Mouse (Mus musculus) induced T-regulatory cell, adult 2 months (primary cell): Measurements from ENCODE around the gene Usp38.
"Not testable (repeated sequence)": the region's sequence is repeated elsewhere in the genome, so short reads cannot be mapped to it uniquely, and the experiment has no call there.

Experiments
- DNase-seq: peaks from one replicate; pipeline ENCODE4 v3.0.0-alpha.2; 2012; ENCODE audit warnings: low read depth

The Usp38 gene

DNA sequence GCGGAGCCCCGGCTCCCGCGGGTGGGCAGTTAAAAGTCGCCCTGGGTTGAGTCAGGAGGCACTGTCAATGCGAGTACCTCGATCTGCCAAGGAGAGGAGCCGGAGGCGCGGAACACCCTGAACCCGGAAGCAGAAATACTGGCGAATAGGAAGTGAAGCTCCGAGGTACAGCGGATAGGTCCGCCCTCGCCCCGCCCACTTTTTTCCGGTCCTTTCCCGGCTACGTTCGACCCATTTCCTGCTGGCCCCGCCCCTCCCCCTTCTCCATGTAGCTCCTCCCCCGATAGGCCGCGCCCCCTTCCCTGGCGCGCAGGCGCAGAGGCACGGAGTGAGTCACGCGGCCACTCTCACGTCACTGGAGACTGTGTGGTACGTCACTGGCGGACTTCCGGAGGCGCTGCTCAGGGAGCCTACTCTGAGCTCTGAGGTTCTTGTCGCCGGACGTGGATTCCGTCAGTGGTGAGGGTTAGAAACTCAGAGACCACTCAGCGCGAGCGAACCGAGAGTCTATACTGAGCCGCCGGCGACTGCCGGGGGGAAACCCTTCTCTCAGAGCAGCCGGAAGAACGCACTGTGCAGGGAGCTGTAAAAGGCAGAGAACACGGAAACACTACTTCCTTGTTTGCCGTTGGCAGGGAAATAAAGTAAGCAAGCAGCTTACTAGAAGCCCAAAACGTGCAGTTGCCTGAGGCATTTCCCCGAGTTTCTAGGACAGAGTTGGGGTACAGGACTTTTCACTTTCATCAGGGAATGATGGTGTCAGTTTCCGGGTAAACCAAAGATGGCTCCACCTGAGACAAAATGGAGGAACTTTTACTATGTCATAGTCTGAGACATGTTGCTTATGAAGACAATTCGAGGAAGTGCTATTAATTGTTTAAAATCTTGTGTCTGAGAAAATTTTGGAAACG is at the start of gene Usp38:
Gene Usp38 (minus strand): TSS at position 140 of the 911 bp plus-strand sequence.
- peak; percentile 99 for DNase-seq

DNA sequence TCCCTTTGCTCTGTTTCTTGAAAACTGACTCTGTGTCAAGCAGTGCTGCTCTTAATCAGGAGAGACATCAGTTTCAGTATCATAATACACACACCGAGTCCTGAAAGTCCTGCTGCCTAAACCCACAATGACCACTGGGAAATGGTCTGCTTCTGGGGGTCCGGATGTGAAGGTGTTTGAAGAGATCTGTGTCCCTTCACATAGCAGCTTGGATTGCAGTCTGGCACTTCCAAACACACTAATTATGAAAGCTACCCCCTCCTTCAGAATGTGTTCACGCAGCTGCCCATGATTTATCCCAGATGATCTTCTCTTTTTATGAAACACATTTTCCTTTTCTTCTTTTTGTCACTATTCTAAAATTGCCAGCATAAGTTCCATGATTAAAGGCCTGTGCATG is 47.8 kb upstream of the Usp38 start:
- no peak for DNase-seq

DNA sequence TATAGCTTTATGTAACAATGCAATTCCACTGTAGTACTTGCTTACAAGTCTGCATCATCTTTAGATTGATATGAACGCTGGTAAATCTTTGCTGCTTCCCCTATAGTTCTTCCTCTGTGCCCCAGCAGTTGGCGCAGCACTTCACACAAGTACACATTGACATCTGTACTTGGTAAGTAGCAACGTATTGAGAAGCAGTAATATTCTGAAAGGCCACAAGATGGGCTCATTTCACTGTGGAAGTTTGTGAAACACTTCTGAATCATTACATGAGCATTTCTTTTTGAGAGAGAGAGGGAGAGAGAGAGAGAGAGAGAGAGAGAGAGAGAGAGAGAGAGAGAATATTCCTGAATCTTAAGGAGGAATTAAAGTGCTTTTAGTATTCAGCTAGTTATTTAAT is 47.2 kb upstream of the Usp38 start:
- DNase-seq, result peak; percentile 46

DNA sequence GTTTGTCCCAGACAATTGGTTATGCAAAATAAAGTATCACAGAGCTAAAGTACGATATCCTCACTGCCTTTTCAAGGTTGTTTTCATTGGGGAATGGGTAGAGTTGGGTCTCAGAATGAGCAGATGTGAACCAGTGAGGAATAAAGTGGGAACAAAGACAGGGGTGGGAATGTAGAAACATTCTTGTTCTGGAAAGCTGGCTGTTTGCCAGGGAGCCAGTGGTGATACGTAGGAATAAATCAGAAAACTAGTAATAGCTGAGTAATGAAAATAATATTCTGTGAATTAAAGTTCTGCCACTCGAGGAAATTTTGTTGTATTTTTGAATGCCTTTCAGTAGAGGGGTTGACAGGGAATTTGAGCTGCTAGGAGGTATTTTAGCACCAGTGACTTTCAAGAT is 29.5 kb upstream of the Usp38 start:
- DNase-seq, result no peak

DNA sequence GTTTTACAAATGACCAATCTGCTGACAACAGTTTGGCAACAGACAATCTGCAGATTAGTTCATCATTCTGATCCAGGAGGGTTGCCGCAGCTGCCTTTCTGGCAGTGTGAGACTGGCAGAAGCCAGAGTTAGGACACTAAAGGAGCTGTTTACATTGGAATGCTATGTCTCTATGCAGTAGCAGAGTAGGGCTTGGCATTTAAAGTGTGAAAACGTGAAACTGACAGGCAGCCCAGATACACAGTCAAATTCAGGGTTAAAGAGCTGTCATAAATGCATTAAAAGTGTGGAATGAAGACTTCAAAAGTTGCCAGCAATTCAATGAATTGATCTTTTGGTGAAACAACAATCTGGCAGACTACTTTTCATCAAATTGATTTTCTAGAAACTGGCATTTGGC is 13.3 kb upstream of the Usp38 start:
- DNase-seq, result no peak

DNA sequence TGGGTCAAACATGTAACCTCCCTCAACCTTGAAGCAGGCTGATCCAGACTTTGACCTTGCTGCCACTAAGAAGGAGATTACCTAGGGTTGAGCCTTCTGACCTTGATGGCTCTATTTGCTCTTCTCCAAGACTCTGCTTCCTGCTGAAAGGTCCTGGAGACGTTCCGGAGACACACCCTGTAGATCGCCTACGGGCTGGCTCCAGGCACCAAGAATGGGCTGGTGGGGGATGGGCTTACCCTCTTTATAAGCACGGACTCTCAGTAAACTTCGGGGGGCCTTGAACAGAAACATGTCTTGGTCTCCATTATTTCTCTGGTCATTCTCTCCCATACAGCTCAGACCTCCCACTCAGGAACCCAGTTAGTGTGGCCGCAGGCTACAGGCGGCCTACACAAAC is 2.8 kb upstream of the Usp38 start:
- DNase-seq, result not testable (repeated sequence)

DNA sequence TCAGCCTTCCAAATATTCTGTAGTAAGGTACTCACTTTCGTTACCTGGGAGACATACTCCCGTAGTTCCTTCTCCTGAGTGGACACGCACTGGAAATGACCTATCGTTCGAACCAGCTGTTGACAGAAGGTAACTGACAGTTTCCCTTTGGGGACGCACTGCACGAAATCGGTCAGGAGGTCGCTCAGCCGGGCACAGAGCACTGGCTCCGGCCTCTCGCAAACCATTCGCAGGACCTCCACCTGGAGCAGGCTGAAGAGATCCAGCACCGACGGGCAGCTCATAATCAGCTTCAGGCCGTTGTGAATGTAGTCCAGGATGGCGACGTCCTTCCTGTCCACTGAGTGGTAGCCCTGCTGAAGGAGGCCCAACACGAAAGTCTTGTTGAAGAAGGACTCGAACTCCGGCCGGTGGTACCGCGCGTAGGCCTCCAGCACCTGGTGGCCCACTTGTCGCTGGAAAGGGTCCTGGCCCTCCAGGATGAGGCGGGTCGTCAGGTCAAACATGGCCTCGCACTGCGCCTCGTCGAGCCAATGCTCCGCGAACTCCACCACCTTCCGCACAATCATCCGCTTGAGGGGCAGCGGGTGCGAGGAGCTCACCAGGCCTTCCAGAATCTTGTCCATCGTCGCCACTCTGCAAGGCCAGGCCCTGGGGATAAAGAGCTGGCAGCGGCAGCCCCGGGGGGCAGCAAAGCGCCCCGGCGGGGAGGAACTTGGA is 757 bp downstream of the Usp38 start:
- DNase-seq, result no peak

DNA sequence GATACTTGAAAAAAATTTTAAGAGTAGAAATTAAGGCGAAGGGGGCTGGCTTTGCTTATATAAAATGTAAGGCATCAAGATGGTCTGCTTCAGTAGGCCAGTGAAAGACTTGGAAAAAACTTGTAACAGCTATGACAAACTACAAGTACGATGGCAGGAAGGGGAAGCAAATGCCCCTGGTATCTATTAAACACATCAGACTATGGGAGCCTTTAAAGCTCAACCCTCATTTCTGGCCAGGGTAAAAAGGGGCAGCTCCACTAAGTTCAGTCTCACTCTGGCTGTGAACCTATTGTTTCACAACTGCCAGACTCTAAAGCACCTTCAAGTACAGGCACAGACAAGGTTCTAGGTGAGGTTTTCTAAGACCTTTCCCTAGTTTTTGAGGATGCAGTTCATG is 2.0 kb downstream of the Usp38 start:
- peak; percentile 62 for DNase-seq

DNA sequence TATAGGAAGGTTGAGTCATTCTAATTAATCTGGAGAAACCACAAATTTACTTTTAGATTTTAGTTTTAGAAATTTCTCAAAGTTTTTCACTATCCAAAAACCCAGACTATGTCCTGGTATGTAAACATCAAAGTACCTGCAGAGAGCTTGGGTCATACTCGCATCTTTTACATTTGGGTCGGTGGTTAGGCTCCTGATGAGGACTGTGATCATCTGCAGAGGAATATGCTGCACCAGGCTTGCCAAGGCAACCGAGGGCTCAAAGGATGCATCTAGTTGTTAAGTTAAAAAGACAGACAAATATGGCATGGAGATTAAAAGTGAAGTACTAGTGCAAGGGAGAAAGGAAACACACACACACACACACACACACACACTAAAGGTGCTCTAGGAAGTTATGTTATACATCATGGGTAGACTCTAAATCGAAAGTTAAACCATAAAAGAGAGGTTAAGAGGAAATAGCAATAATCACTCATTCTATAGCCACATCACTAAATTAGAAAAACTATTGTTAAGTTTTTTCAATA is 2.6 kb downstream of the Usp38 start:
- DNase-seq, result peak; percentile 76

DNA sequence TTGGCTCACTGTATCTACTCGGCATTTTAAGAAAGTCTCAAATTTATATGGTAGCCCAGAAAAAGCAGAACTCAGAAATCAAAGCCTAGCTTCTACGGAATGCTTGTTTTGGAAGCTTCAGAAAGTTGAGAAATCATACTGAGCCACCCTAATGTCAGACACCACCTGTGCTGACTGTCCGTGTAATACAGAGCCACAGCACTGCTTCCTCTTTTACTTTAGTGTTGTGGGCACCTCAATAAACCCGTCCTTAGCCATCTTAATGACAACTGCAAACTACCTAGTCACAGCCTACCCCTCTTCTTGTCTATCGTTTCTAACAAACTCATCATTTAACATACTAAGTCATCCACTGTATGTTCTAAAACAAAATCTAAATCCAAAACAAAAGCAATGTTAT is 4.3 kb downstream of the Usp38 start:
- DNase-seq, result no peak

DNA sequence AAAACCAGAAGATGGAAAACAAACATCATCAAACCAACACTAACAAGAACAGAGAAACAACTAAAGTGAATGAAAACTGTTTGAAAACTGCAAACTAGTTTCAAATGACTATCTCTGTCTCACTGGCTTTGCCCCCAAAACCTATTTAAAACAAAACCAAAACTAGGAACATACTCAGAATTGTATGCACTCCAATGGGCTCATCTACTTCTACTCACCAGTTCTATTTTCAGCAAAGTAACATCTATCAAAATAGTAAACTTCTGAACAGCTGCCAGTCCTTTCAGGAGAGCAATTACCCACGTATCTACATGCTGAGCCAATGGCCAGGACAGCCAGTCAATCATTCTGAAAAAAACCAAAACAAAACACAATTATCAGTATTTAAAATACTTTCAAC is 9.6 kb downstream of the Usp38 start:
- DNase-seq, result no peak

DNA sequence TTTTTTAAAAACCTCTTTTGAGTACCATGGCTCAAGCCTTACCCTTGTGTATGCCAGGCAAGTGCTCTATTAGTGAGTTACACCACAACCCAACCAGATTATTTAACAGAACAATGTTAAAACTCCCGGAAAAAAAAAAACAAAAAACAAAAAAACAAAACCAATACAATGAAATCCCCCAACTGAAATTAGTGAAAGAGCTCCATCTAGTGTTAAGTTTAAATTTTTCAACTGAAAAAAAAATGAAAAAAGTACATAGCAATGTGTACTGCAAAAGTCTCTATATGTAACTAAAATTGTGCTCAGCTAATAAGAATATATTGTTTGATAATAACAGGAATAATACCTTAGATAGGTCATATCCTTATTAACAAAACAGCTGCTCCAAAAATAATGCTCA is 18.1 kb downstream of the Usp38 start:
- peak; percentile 57 for DNase-seq

DNA sequence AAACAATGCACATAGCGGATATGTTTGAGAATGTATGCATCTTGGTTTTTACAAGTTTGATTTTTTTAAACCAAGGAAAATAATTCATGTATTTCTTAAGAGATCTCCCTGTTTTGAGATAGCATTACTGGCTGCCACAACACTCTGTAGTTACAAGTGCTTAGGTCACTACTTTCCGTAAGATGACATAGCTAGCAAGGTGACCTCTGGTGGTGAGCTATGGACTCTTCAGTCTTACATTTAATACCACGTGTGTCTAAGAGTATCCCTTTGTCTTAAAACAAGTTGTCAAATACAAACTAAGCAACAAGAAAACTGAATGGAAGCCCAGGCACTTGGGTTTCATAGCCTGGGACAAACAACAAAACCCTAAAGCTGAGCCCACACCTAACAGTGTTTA is 22.8 kb downstream of the Usp38 start:
- no peak for DNase-seq

DNA sequence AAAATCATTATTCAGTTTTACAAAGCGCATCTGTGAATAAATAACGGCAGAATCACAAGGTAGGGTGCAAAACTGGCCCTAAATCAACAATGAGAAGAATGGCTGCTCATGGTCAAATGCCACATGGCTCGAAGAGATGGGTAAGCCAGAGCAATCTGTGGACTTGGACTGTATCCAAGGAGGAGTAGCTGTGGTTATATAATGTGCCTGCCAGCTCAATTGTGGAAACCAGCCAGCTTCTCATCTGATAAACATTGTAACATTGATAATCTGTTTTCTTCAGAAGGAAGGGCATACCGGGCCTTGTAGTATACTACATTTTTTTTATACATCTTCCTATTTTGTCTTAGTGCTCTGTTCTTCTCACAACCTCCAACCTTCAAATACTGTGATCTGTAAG is 31.9 kb downstream of the Usp38 start:
- no peak for DNase-seq

DNA sequence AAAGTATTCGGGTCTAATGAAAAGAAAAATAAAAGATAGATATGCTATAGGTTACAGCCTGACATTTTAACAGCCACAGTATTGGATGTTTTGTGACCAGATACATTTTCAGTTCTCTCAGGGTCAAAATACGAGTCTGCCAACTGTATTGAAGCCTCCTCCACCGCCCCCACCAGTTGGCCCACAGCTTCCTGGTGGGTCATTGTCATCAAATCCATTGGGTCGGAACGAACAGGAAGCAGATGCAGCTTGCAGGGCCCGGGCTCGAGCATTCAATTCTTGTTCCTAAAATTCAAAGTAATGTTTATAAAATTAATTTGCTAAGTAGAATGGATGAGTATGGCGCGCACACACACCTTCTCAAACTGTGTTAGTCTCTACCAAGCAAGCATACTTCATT is 33.0 kb downstream of the Usp38 start:
- no peak for DNase-seq

DNA sequence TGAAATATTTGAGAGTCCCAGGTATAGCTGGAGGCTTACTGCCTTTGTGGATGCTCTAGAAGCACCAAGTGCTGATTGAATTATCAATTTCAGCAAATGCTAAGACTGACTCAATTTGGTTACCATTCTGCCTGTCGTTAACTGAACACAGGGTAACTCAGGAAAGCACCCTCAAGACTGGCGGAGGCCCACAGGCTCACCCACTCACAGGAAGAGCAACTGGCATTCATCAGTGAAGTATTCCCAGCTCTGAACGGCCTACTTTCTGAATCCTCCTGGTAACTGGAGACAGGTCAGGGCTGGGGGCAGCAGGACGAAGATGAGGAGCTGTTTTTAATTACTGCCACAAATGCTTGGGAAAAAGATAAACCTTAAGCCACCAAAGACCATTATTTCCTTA is 34.7 kb downstream of the Usp38 start:
- no peak for DNase-seq

DNA sequence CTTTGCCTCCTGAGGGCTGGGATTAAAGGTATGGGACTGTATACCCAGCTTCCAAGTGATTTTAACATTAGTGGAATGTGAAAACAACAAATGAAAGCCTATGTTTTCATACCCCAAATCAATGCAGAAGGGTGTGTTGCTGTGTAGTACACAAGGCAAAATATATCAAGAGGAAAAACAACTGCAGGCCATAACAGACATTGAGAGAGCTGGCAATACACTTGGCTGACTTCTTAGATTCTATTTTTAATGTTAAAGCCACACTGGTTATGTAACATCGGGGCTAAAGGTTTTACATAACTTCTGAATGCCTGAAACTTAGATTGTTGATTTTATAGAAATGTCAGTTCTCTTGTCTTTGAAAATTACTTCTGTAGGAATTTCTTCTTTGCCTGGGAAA is 37.5 kb downstream of the Usp38 start:
- no peak for DNase-seq

DNA sequence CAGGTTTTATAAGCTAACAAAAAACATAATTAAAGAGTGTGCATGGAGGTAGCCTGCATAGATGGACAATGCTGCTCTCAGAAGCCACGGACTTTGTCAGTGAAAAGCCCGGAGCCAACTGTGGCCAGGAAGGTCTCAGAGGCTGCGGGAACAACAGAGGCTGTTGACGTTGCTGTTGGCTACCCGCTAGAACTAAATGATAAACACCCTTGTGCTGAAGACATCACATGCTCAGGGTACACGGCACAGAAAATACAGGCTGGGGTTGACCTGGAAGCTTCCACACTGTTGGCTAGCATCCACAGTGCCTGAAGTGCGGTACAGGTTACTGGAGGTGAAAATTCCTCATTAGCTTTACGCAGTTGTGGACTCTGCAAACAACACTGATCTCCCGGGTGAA is 43.6 kb downstream of the Usp38 start:
- DNase-seq, result no peak

DNA sequence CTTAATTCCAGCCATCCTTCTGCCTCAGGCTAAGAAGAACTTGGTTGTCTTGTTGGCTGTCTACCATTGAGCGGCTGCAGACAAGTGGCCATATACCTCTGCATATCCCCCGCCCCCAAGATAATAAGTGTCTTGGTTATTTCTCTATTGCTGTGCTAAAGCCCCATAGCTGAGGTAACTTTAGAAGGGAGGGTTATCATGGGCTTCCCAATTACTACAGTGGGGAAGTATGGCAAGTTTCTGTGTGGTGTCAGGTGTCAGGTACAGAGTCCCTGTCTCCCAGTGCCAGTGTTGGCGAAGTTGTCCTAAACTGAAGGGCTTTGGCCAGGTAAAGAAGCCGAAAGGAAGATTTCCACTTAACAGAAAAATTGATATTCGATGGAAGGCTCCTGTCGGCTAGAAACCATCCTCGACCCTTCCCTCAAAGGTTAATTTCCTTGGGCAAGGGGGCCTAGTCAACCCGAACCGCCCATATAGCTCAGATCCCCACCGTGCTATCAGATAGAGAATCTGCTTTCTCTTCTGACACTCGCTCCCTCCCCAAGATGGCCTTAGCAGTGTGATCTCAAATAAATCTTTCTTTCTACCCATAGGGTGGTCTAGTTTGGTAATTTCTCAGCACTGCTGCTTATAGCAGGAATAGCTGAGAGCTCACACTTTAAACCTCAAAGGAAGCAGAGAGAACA is 44.6 kb downstream of the Usp38 start:
- DNase-seq, result no peak

DNA sequence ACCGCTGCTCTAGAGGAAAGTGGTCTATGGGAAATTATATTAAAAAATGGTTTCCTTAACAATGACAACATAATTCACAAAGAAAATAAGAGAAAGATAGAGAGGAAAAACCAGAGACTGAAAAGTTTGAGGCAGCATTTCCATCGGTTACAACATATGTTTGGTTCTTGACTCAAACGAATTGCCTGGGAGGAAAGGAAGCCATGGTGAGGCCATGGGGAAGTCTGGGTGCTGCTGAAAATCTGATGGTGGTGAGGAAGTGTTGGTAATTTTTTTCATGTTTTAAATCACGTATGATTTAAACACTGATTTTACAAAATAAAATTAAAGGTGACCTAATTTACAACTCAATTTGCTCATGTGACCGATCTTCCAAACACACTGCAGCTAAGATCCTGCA is 45.3 kb downstream of the Usp38 start:
- no peak for DNase-seq

DNA sequence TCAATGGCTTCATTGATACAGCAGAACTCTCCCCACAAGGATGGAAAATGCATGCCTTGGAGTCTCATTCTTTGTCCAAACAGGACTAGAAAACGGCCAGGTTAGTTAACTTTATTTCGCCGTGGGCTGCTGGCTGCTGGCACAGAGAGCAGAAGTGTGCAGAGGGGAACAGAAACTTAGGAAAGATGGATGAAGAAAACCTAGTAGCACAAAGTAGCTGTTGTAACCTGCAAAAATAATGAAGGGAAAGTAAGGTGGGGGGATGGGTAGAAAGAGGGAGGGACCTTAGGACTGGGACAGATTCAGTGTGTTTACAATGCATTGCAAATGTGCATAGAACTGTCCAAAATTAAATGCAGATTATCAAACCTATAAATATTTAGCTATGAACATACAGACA is 51.6 kb downstream of the Usp38 start:
- DNase-seq, result no peak

DNA sequence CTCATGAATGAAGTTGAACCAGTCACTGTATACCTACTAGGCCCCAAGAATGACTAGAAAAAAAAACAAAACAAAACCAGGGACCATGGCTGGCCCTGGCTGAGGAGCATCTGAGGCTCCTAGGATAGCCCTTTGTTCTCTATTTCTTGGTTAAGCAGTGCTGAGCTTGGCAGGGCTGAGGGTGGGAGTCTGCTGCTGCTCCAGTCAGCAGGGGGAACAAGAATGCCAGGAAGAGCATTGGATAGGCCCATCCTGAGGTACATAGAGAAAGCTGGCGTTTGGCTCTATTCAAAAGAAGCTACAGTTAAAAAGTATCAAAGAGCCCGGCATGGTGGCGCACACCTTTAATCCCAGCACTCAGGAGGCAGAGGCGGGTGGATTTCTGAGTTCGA is 52.1 kb downstream of the Usp38 start:
- DNase-seq, result no peak
